Mouse (Mus musculus) lung, embryonic 16.5 days (tissue): ENCODE data around the gene Gm8180. TPM values are rescaled to one million over a fixed set of nuclear protein-coding genes. Genes with fewer than 3 reads are reported as not detected.
"Not testable (repeated sequence)": the region's sequence is repeated elsewhere in the genome, so short reads cannot be mapped to it uniquely, and the experiment has no call there.

Experiments
- ATAC-seq: fragments of 200-750 bp; cut with Nextera tagmentation; 2 replicates; pipeline ENCODE4 v1.8.0; 2017; ENCODE audit warnings: low read depth, mild to moderate bottlenecking, moderate library complexity
- H3K27ac ChIP-seq: fragments of 300-500 bp; sonication (generic); 2 replicates; pipeline ENCODE4 v1.5.1; 2014; ENCODE audit warnings: mild to moderate bottlenecking, control low read depth, low read length
- H3K27me3 ChIP-seq: fragments of 300-500 bp; sonication (generic); 2 replicates; pipeline ENCODE4 v1.6.1; 2014; ENCODE audit warnings: low read depth, low read length, mixed read lengths; ENCODE audit not compliant: control insufficient read depth, insufficient read depth
- H3K36me3 ChIP-seq: fragments of 300-500 bp; sonication (generic); 2 replicates; pipeline ENCODE4 v1.6.1; 2014; ENCODE audit warnings: low read length; ENCODE audit not compliant: control insufficient read depth, insufficient read depth
- H3K4me1 ChIP-seq: fragments of 300-500 bp; sonication (generic); replicated peaks from 2 replicates; pipeline ENCODE4 v1.6.1; 2014; ENCODE audit warnings: low read length, mixed read lengths; ENCODE audit not compliant: control insufficient read depth, insufficient read depth
- H3K4me2 ChIP-seq: fragments of 300-500 bp; sonication (generic); 2 replicates; pipeline ENCODE4 v1.6.1; 2014; ENCODE audit warnings: low read depth, low read length, control low read depth
- H3K4me3 ChIP-seq: fragments of 300-500 bp; sonication (generic); 2 replicates; pipeline ENCODE4 v1.5.1; 2014; ENCODE audit warnings: mild to moderate bottlenecking, low read length, control low read depth
- H3K9ac ChIP-seq: fragments of 300-500 bp; sonication (generic); 2 replicates; pipeline ENCODE4 v1.6.1; 2014; ENCODE audit warnings: low read length, control low read depth
- H3K9me3 ChIP-seq: fragments of 300-500 bp; sonication (generic); 2 replicates; pipeline ENCODE4 v1.6.1; 2016; ENCODE audit warnings: low read length; ENCODE audit not compliant: control insufficient read depth
- WGBS: fragments of 180-500 bp; shearing (Covaris S2); extraction: QIAGEN DNeasy Blood & Tissue Kit; methylation state at CpG from one replicate; pipeline ENCODE4 v1.1.7; 2014; 5-methylcytosine and 5-hydroxymethylcytosine counted together
- polyA plus RNA-seq: library from polyadenylated mRNA; unstranded; fragments of >200 nt; fragmentation: Nextera tagmentation; extraction: Ambion mirVana; gene quantifications from 2 replicates; pipeline ENCODE4 v1.2.1, GENCODE M21; 2015

The Gm8180 gene
- polyA plus RNA-seq, 1 experiment from 2014 or later, result not detected

GRCm38 (mm10) chr14:43793811-43794210 is 9.3 kb upstream of the Gm8180 start:
- WGBS, result 32% methylated on average over 5 of the region's 5 CpGs
- not testable (repeated sequence) for H3K36me3 ChIP-seq, ATAC-seq, H3K27me3 ChIP-seq, H3K4me2 ChIP-seq, H3K4me3 ChIP-seq, H3K4me1 ChIP-seq, H3K27ac ChIP-seq, H3K9ac ChIP-seq, H3K9me3 ChIP-seq

- not testable (repeated sequence) for ATAC-seq, H3K9ac ChIP-seq, H3K4me2 ChIP-seq, H3K27ac ChIP-seq, H3K36me3 ChIP-seq, H3K4me1 ChIP-seq, H3K9me3 ChIP-seq, H3K27me3 ChIP-seq, H3K4me3 ChIP-seq
- WGBS, result 72% methylated on average over 4 of the region's 4 CpGs
Measured at GRCm38 (mm10) chr14:43747566-43747965, 37.0 kb downstream of the Gm8180 start, which contains the start of gene Gm6526. TSS of gene Gm6526 (plus strand) at chr14:43747866.

Other genes with a start within 250 kb of the Gm8180 start
- gene Gm5799, start 241.2 kb downstream of the Gm8180 start, polyA plus RNA-seq, result not detected in 2 replicates
- not detected in 2 replicates for gene Gm17654, start 205.6 kb downstream of the Gm8180 start, polyA plus RNA-seq
- gene Gm10375, start 176.7 kb downstream of the Gm8180 start, polyA plus RNA-seq, result not detected in 2 replicates
- gene Gm8165, start 107.5 kb downstream of the Gm8180 start, polyA plus RNA-seq, result not detected in 2 replicates
- 0.91 and 1.2 TPM in 2 replicates for gene Gm7324, start 86.9 kb downstream of the Gm8180 start, polyA plus RNA-seq
- not detected in 2 replicates for gene Gm16506, start 57.3 kb downstream of the Gm8180 start, polyA plus RNA-seq
- not detected in 2 replicates for gene Gm6526, start 36.9 kb downstream of the Gm8180 start, polyA plus RNA-seq
- 1.4 TPM in 1 of 2 replicates, not detected in the other for gene Ear1, start 90.8 kb upstream of the Gm8180 start, polyA plus RNA-seq
- gene Ear10, start 138.8 kb upstream of the Gm8180 start, polyA plus RNA-seq, result not detected in 2 replicates
- gene Gm8113, start 140.6 kb upstream of the Gm8180 start, polyA plus RNA-seq, result 26.0 and 26.7 TPM in 2 replicates
- not detected in 2 replicates for gene Ang5, start 172.3 kb upstream of the Gm8180 start, polyA plus RNA-seq
- gene Ang6, start 217.5 kb upstream of the Gm8180 start, polyA plus RNA-seq, result not detected in 2 replicates